Mouse (Mus musculus) liver, postnatal 0 days (tissue): ENCODE measurements at regions not wholly inside any gene's neighbourhood (a gene's known extent, or its start where the extent isn't known, plus 50 kb on each side); places are given as distances from the start of the nearest gene placed in this dataset.
A peak's percentile ranks its signal among the peaks of the same experiment; 100 is the strongest.

Source experiments
- ATAC-seq: fragments of 200-750 bp; cut with Nextera tagmentation; 2 replicates; pipeline ENCODE4 v1.8.0; 2017; ENCODE audit warnings: mild to moderate bottlenecking, moderate library complexity
- DNase-seq: peaks from one replicate; pipeline ENCODE4 v3.0.0-alpha.2; 2016
- H3K27ac ChIP-seq: fragments of 300-500 bp; sonication (generic); 2 replicates; pipeline ENCODE4 v1.5.1; 2014; ENCODE audit warnings: antibody characterized with exemption, moderate library complexity, mild to moderate bottlenecking, low read depth
- H3K27me3 ChIP-seq: fragments of 300-500 bp; sonication (generic); 2 replicates; pipeline ENCODE4 v1.6.1; 2014; ENCODE audit warnings: low read length, control low read depth, mixed read lengths; ENCODE audit not compliant: insufficient read depth
- H3K36me3 ChIP-seq: fragments of 300-500 bp; sonication (generic); replicated peaks from 2 replicates; pipeline ENCODE4 v1.6.1; 2014; ENCODE audit warnings: mild to moderate bottlenecking, control low read depth, low read length, moderate library complexity, mixed read lengths; ENCODE audit not compliant: insufficient read depth
- H3K4me1 ChIP-seq: fragments of 300-500 bp; sonication (generic); 2 replicates; pipeline ENCODE4 v1.6.1; 2014; ENCODE audit warnings: antibody characterized with exemption, mild to moderate bottlenecking, control low read depth; ENCODE audit not compliant: insufficient read depth
- H3K4me2 ChIP-seq: fragments of 300-500 bp; sonication (generic); 2 replicates; pipeline ENCODE4 v1.6.1; 2014; ENCODE audit warnings: low read depth, mild to moderate bottlenecking, low read length, moderate library complexity, mixed read lengths
- H3K4me3 ChIP-seq: fragments of 300-500 bp; sonication (generic); 2 replicates; pipeline ENCODE4 v1.5.1; 2014; ENCODE audit warnings: low read depth, low read length
- H3K9ac ChIP-seq: fragments of 300-500 bp; sonication (generic); replicated peaks from 2 replicates; pipeline ENCODE4 v1.6.1; 2014; ENCODE audit warnings: mild to moderate bottlenecking, moderate library complexity
- H3K9me3 ChIP-seq: fragments of 300-500 bp; sonication (generic); 2 replicates; pipeline ENCODE4 v1.6.1; 2016; ENCODE audit warnings: mild to moderate bottlenecking, control low read depth, low read length, mixed read lengths
- CTCF ChIP-seq: sonication (generic); IDR thresholded peaks from 2 replicates; pipeline ENCODE4 v1.5.1; 2016; ENCODE audit warnings: antibody characterized with exemption, low read depth
- EP300 ChIP-seq: IDR thresholded peaks from 2 replicates; pipeline ENCODE4 v1.6.1; 2016; ENCODE audit warnings: antibody characterized with exemption, low read depth, mild to moderate bottlenecking
- WGBS: fragments of 180-500 bp; shearing (Covaris S2); extraction: QIAGEN DNeasy Blood & Tissue Kit; methylation state at CpG from one replicate; pipeline ENCODE4 v1.1.7; 2014; ENCODE audit not compliant: insufficient replicate concordance; 5-methylcytosine and 5-hydroxymethylcytosine counted together

- Histone ChIP-seq H3K27ac (peak overlapping the region; percentile 37), H3K9me3 (no peaks in the 10 kb centered on the region), H3K27me3 (no peaks in the 10 kb centered on the region), H3K4me3 (no peak overlapping the region), H3K4me1 (peaks cover 4% of the 10 kb centered on the region; the same call in 1 of the 2 replicates), H3K4me2 (no peak overlapping the region), H3K9ac (no peak overlapping the region), H3K36me3 (no peaks in the 10 kb centered on the region)
- ATAC-seq: peak; percentile 97
- TF ChIP-seq CTCF (no peak), EP300 (peak; percentile 49)
- WGBS: 47% methylated on average over 1 of the region's 1 CpGs
- peak; percentile 56 for DNase-seq
These were observed 125.7 kb upstream of the Nampt start for GRCm38 (mm10) chr12:32693678-32694077.

DNA sequence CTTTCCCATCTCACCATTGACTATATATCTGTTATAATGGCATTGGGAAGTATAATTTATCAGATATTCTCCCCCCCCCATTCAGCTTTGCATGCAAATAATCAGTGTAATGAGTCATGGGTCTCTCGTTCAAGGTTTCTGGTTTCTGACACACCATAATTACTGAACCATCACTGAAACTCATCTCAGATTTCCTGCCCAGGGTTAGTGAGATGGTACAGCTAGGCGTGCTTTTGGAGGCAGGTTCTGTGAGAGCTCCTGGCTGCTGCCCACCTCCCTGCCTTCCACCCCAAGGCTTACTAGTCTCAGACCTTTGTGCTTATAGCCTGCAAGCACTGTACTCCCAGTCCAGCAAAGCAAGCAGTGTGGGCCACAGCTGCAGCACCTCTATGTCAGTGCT, 122.5 kb upstream of the Nampt start:
- H3K27me3 ChIP-seq: no peaks in the 10 kb centered on the region
- no peak for DNase-seq
- H3K4me2 ChIP-seq: no peak overlapping the region
- TF ChIP-seq CTCF: no peak
- TF ChIP-seq EP300: no peak
- H3K9me3 ChIP-seq: no peaks in the 10 kb centered on the region
- ATAC-seq: no peak
- H3K27ac ChIP-seq: no peak overlapping the region
- WGBS: 61% methylated on average over 2 of the region's 2 CpGs
- H3K36me3 ChIP-seq: no peaks in the 10 kb centered on the region
- peaks cover 4% of the 10 kb centered on the region; the same call in 1 of the 2 replicates for H3K4me1 ChIP-seq
- no peak overlapping the region for H3K9ac ChIP-seq
- no peak overlapping the region for H3K4me3 ChIP-seq

- no peaks in the 10 kb centered on the region for H3K36me3 ChIP-seq
- no peak overlapping the region for H3K4me3 ChIP-seq
- H3K27me3 ChIP-seq: no peaks in the 10 kb centered on the region
- no peak for TF ChIP-seq CTCF
- no peak for TF ChIP-seq EP300
- 85% methylated on average over 10 of the region's 10 CpGs for WGBS
- no peak overlapping the region for H3K4me2 ChIP-seq
- DNase-seq (no peak), ATAC-seq (no peak)
- no peaks in the 10 kb centered on the region for H3K4me1 ChIP-seq
- no peak overlapping the region for H3K9ac ChIP-seq
- H3K27ac ChIP-seq: no peak overlapping the region
- no peaks in the 10 kb centered on the region for H3K9me3 ChIP-seq
These were observed 110.2 kb upstream of the Nampt start for GRCm38 (mm10) chr12:32709188-32709587.

GRCm38 (mm10) chr12:32717129-32717921, 102.0 kb upstream of the Nampt start:
- Histone ChIP-seq H3K4me2 (no peak overlapping the region), H3K4me3 (no peak overlapping the region), H3K27me3 (no peaks in the 10 kb centered on the region), H3K9me3 (no peaks in the 10 kb centered on the region), H3K9ac (no peak overlapping the region), H3K36me3 (no peaks in the 10 kb centered on the region), H3K27ac (no peak overlapping the region), H3K4me1 (no peaks in the 10 kb centered on the region)
- WGBS: 45% methylated on average over 5 of the region's 5 CpGs
- no peak for DNase-seq
- ATAC-seq: no peak
- TF ChIP-seq EP300 (no peak), CTCF (no peak)

GRCm38 (mm10) chr12:32719203-32719602, 100.1 kb upstream of the Nampt start:
- TF ChIP-seq EP300: no peak
- no peak for TF ChIP-seq CTCF
- no peak overlapping the region for H3K4me2 ChIP-seq
- H3K27ac ChIP-seq: no peak overlapping the region
- no peaks in the 10 kb centered on the region for H3K27me3 ChIP-seq
- no peak for DNase-seq
- H3K9ac ChIP-seq: no peak overlapping the region
- no peaks in the 10 kb centered on the region for H3K36me3 ChIP-seq
- H3K4me1 ChIP-seq: no peaks in the 10 kb centered on the region
- no peak overlapping the region for H3K4me3 ChIP-seq
- WGBS: 79% methylated on average over 4 of the region's 4 CpGs
- no peaks in the 10 kb centered on the region for H3K9me3 ChIP-seq
- no peak for ATAC-seq

DNA sequence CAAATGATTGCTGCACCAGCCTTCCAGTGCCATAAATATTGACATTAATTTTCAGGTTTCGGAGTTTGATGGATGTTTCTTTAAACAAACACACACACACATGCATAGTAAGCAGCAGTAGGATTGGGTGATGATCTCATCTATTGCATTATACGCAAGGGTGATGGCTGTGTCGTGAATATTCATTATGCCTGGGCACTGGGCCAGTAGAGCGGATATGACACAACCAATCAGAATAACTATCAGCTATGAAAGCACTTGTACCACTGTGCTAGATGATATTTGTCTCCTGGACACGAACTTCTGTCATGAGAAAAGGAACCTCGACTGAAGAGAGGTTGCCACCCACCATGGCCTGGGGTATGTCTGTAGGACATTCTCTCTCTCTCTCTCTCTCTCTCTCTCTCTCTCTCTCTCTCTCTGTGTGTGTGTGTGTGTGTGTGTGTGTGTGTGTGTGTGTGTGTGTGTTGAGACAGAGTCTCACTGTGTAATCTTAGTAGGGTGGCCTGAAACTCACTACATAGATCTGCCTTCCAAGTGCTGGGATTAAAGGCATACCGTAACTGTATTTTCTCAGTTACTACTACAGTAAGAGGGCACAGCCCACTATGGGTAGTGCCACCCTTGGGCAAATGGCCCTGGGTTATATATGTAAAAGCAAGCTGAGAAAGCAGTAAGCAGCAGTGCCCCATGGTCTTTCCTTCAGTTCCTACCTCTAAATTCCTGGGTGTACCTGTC, 94.7 kb upstream of the Nampt start:
- H3K9ac ChIP-seq: no peak overlapping the region
- no peak for DNase-seq
- H3K36me3 ChIP-seq: no peaks in the 10 kb centered on the region
- WGBS: 74% methylated on average over 7 of the region's 7 CpGs
- H3K4me1 ChIP-seq: no peaks in the 10 kb centered on the region
- no peak for TF ChIP-seq EP300
- TF ChIP-seq CTCF: no peak
- H3K27ac ChIP-seq: no peak overlapping the region
- no peak overlapping the region for H3K4me2 ChIP-seq
- H3K4me3 ChIP-seq: no peak overlapping the region
- ATAC-seq: no peak
- no peaks in the 10 kb centered on the region for H3K27me3 ChIP-seq
- H3K9me3 ChIP-seq: no peaks in the 10 kb centered on the region
